Mouse (Mus musculus) heart, embryonic 11.5 days (tissue): ENCODE measurements at regions not wholly inside any gene's neighbourhood (a gene's known extent, or its start where the extent isn't known, plus 50 kb on each side); places are given as distances from the start of the nearest gene placed in this dataset.

Experiments used
- ATAC-seq: fragments of 200-750 bp; cut with Nextera tagmentation; replicated peaks from 2 replicates; pipeline ENCODE4 v1.8.0; 2017; ENCODE audit warnings: moderate library complexity; ENCODE audit not compliant: insufficient number of reproducible peaks, low FRiP score, low TSS enrichment
- H3K27ac ChIP-seq: fragments of 300-500 bp; sonication (generic); 2 replicates; pipeline ENCODE4 v1.5.1; 2014; ENCODE audit warnings: mild to moderate bottlenecking, low read depth, low read length
- H3K27me3 ChIP-seq: fragments of 300-500 bp; sonication (generic); 2 replicates; pipeline ENCODE4 v1.6.1; 2014; ENCODE audit warnings: mild to moderate bottlenecking, low read length, mixed read lengths; ENCODE audit not compliant: control insufficient read depth, insufficient read depth
- H3K36me3 ChIP-seq: fragments of 300-500 bp; sonication (generic); 2 replicates; pipeline ENCODE4 v1.6.1; 2014; ENCODE audit warnings: mild to moderate bottlenecking, low read length, moderate library complexity, mixed read lengths; ENCODE audit not compliant: control insufficient read depth, insufficient read depth
- H3K4me1 ChIP-seq: fragments of 300-500 bp; sonication (generic); 2 replicates; pipeline ENCODE4 v1.6.1; 2014; ENCODE audit warnings: low read length; ENCODE audit not compliant: control insufficient read depth, insufficient read depth
- H3K4me2 ChIP-seq: fragments of 300-500 bp; sonication (generic); 2 replicates; pipeline ENCODE4 v1.6.1; 2014; ENCODE audit warnings: mild to moderate bottlenecking, moderate library complexity
- H3K4me3 ChIP-seq: fragments of 300-500 bp; sonication (generic); 2 replicates; pipeline ENCODE4 v1.5.1; 2014; ENCODE audit warnings: low read depth, low read length
- H3K9ac ChIP-seq: fragments of 300-500 bp; sonication (generic); 2 replicates; pipeline ENCODE4 v1.6.1; 2014; ENCODE audit warnings: mild to moderate bottlenecking, low read depth, low read length, moderate library complexity
- H3K9me3 ChIP-seq: fragments of 300-500 bp; sonication (generic); replicated peaks from 2 replicates; pipeline ENCODE4 v1.6.1; 2016; ENCODE audit warnings: low read length; ENCODE audit not compliant: control insufficient read depth
- WGBS: fragments of 180-500 bp; shearing (Covaris S2); extraction: QIAGEN DNeasy Blood & Tissue Kit; methylation state at CpG from one replicate; pipeline ENCODE4 v1.1.7; 2014; ENCODE audit not compliant: insufficient replicate concordance; 5-methylcytosine and 5-hydroxymethylcytosine counted together

- H3K9me3 ChIP-seq, result no peaks in the 10 kb centered on the region
- no peaks in the 10 kb centered on the region for H3K36me3 ChIP-seq
- ATAC-seq, result no peak
- no peaks in the 10 kb centered on the region for H3K27me3 ChIP-seq
- no peak overlapping the region for H3K9ac ChIP-seq
- no peak overlapping the region for H3K4me2 ChIP-seq
- H3K4me1 ChIP-seq, result no peaks in the 10 kb centered on the region
- WGBS, result 81% methylated on average over 4 of the region's 4 CpGs
- H3K4me3 ChIP-seq, result no peak overlapping the region
- no peak overlapping the region for H3K27ac ChIP-seq
Measured at GRCm38 (mm10) chr12:77098821-77099220, 136.8 kb upstream of the Max start.

GRCm38 (mm10) chr12:77097831-77098230, 135.8 kb upstream of the Max start:
- peaks cover 4% of the 10 kb centered on the region for H3K4me1 ChIP-seq
- no peaks in the 10 kb centered on the region for H3K27me3 ChIP-seq
- H3K4me3 ChIP-seq, result no peak overlapping the region
- no peaks in the 10 kb centered on the region for H3K36me3 ChIP-seq
- no peak overlapping the region for H3K27ac ChIP-seq
- H3K9me3 ChIP-seq, result no peaks in the 10 kb centered on the region
- WGBS, result 81% methylated on average over 2 of the region's 2 CpGs
- H3K4me2 ChIP-seq, result no peak overlapping the region
- no peak for ATAC-seq
- no peak overlapping the region for H3K9ac ChIP-seq

- H3K4me2 ChIP-seq, result no peak overlapping the region
- H3K4me1 ChIP-seq, result peaks cover 5% of the 10 kb centered on the region
- no peak overlapping the region for H3K4me3 ChIP-seq
- ATAC-seq, result no peak
- H3K9me3 ChIP-seq, result no peaks in the 10 kb centered on the region
- 84% methylated on average over 4 of the region's 4 CpGs for WGBS
- H3K36me3 ChIP-seq, result no peaks in the 10 kb centered on the region
- H3K27ac ChIP-seq, result no peak overlapping the region
- H3K27me3 ChIP-seq, result no peaks in the 10 kb centered on the region
- H3K9ac ChIP-seq, result no peak overlapping the region
Measured at GRCm38 (mm10) chr12:77096461-77096860, 134.5 kb upstream of the Max start.

- Histone ChIP-seq H3K36me3 (no peaks in the 10 kb centered on the region), H3K27me3 (no peaks in the 10 kb centered on the region), H3K4me1 (peaks cover 5% of the 10 kb centered on the region), H3K27ac (no peak overlapping the region), H3K4me2 (no peak overlapping the region), H3K9ac (no peak overlapping the region), H3K4me3 (no peak overlapping the region), H3K9me3 (no peaks in the 10 kb centered on the region)
- no peak for ATAC-seq
- WGBS, result 80% methylated on average over 3 of the region's 3 CpGs
Measured at GRCm38 (mm10) chr12:77094999-77095915, 133.3 kb upstream of the Max start.

GRCm38 (mm10) chr12:77094168-77094567, 132.2 kb upstream of the Max start:
- WGBS, result 59% methylated on average over 7 of the region's 7 CpGs
- Histone ChIP-seq H3K9ac (no peak overlapping the region), H3K4me2 (no peak overlapping the region), H3K27me3 (no peaks in the 10 kb centered on the region), H3K4me3 (no peak overlapping the region), H3K27ac (no peak overlapping the region), H3K9me3 (no peaks in the 10 kb centered on the region), H3K36me3 (no peaks in the 10 kb centered on the region), H3K4me1 (peaks cover 5% of the 10 kb centered on the region)
- no peak for ATAC-seq

- Histone ChIP-seq H3K27ac (no peak overlapping the region), H3K4me1 (peaks cover 5% of the 10 kb centered on the region), H3K36me3 (no peaks in the 10 kb centered on the region), H3K9ac (no peak overlapping the region), H3K4me3 (no peak overlapping the region), H3K9me3 (no peaks in the 10 kb centered on the region), H3K4me2 (no peak overlapping the region), H3K27me3 (no peaks in the 10 kb centered on the region)
- no peak for ATAC-seq
- 56% methylated on average over 3 of the region's 3 CpGs for WGBS
Measured at GRCm38 (mm10) chr12:77092741-77093140, 130.7 kb upstream of the Max start.

GRCm38 (mm10) chr12:77092143-77092542, 130.1 kb upstream of the Max start:
- Histone ChIP-seq H3K36me3 (no peaks in the 10 kb centered on the region), H3K27me3 (no peaks in the 10 kb centered on the region), H3K4me2 (no peak overlapping the region), H3K4me3 (no peak overlapping the region), H3K9ac (no peak overlapping the region), H3K27ac (no peak overlapping the region), H3K4me1 (peaks cover 5% of the 10 kb centered on the region), H3K9me3 (no peaks in the 10 kb centered on the region)
- WGBS, result 68% methylated on average over 2 of the region's 2 CpGs
- no peak for ATAC-seq

GRCm38 (mm10) chr12:77091700-77092099, 129.7 kb upstream of the Max start:
- Histone ChIP-seq H3K4me3 (no peak overlapping the region), H3K27me3 (no peaks in the 10 kb centered on the region), H3K36me3 (no peaks in the 10 kb centered on the region), H3K9me3 (no peaks in the 10 kb centered on the region), H3K4me1 (peaks cover 5% of the 10 kb centered on the region), H3K9ac (no peak overlapping the region), H3K4me2 (no peak overlapping the region), H3K27ac (no peak overlapping the region)
- WGBS, result 83% methylated on average over 2 of the region's 2 CpGs
- no peak for ATAC-seq

GRCm38 (mm10) chr12:77090525-77090924, 128.5 kb upstream of the Max start:
- 72% methylated on average over 3 of the region's 3 CpGs for WGBS
- no peak for ATAC-seq
- no peak overlapping the region for H3K4me3 ChIP-seq
- no peak overlapping the region for H3K27ac ChIP-seq
- H3K4me1 ChIP-seq, result peaks cover 5% of the 10 kb centered on the region
- H3K9ac ChIP-seq, result no peak overlapping the region
- H3K36me3 ChIP-seq, result no peaks in the 10 kb centered on the region
- no peaks in the 10 kb centered on the region for H3K9me3 ChIP-seq
- H3K4me2 ChIP-seq, result no peak overlapping the region
- H3K27me3 ChIP-seq, result no peaks in the 10 kb centered on the region
